Mouse (Mus musculus): Measurements from ENCODE around the gene Tmem274. TPM values are rescaled to one million over a fixed set of nuclear protein-coding genes. Genes with fewer than 3 reads are reported as not detected.

The Tmem274 gene
- polyA plus RNA-seq, 1 experiment from 2014 or later, result not detected

DNA sequence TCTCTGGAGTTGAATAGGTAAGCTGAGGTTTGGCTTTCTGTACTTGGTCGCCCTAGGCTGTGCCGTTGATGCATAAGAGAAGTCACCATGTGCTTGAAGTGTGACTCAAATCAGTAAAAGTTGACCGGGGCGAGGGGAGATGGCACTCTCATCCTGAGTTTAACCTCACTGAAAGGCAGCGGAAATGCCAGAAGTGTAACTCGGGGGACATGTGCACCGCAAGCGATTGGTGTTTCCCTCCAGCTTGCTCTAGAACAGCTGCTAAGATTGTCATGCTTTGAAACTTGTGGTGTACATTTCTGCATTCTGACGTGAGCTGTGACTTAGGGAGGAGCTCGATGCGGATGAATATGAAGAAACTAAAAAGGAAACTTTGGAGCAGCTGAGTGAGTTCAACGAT is 10.6 kb downstream of the Tmem274 start:
- no peaks in the 10 kb centered on the region for H3K9me3 ChIP-seq (ENCODE audit: control insufficient read depth, low read length)
- no peak for ATAC-seq (ENCODE audit: low read depth)
- no peak overlapping the region for H3K4me3 ChIP-seq (ENCODE audit: low read depth, low read length)
- no peaks in the 10 kb centered on the region; the same call in 1 of the 2 replicates for H3K27me3 ChIP-seq (ENCODE audit: control insufficient read depth, insufficient read depth, low read length)
- H3K9ac ChIP-seq (replicated peaks; ENCODE audit: low read depth, low read length), result no peak overlapping the region
- H3K36me3 ChIP-seq (ENCODE audit: control insufficient read depth, insufficient read depth, low read length), result peaks cover 36% of the 10 kb centered on the region
- no peak overlapping the region for H3K27ac ChIP-seq (ENCODE audit: low read depth, low read length)
- no peak overlapping the region for H3K4me2 ChIP-seq (ENCODE audit: low read depth, low read length)
- WGBS, result 96% methylated on average over 12 of the region's 12 CpGs
- peaks cover 9% of the 10 kb centered on the region for H3K4me1 ChIP-seq (ENCODE audit: control insufficient read depth, insufficient read depth, low read length)

GRCm38 (mm10) chr4:149489415-149490240 is 12.4 kb downstream of the Tmem274 start:
- Histone ChIP-seq H3K9me3 (ENCODE audit: control insufficient read depth, low read length) (no peaks in the 10 kb centered on the region), H3K36me3 (ENCODE audit: control insufficient read depth, insufficient read depth, low read length) (peaks cover 51% of the 10 kb centered on the region), H3K4me2 (ENCODE audit: low read depth, low read length) (no peak overlapping the region), H3K4me3 (ENCODE audit: low read depth, low read length) (no peak overlapping the region), H3K9ac (replicated peaks; ENCODE audit: low read depth, low read length) (no peak overlapping the region), H3K27ac (ENCODE audit: low read depth, low read length) (no peak overlapping the region), H3K27me3 (ENCODE audit: control insufficient read depth, insufficient read depth, low read length) (no peaks in the 10 kb centered on the region; the same call in 1 of the 2 replicates), H3K4me1 (ENCODE audit: control insufficient read depth, insufficient read depth, low read length) (peaks cover 6% of the 10 kb centered on the region)
- no peak for ATAC-seq (ENCODE audit: low read depth)
- WGBS, result 97% methylated on average over 14 of the region's 14 CpGs

- Histone ChIP-seq H3K9me3 (ENCODE audit: control insufficient read depth, low read length) (no peaks in the 10 kb centered on the region), H3K4me1 (ENCODE audit: control insufficient read depth, insufficient read depth, low read length) (0 out of 2 replicates have a peak, but pooled peaks cover 2% of the 10 kb centered on the region), H3K27ac (ENCODE audit: low read depth, low read length) (no peak overlapping the region), H3K36me3 (ENCODE audit: control insufficient read depth, insufficient read depth, low read length) (peaks cover 57% of the 10 kb centered on the region), H3K4me3 (ENCODE audit: low read depth, low read length) (no peak overlapping the region), H3K9ac (replicated peaks; ENCODE audit: low read depth, low read length) (no peak overlapping the region), H3K4me2 (ENCODE audit: low read depth, low read length) (no peak overlapping the region), H3K27me3 (ENCODE audit: control insufficient read depth, insufficient read depth, low read length) (no peaks in the 10 kb centered on the region)
- no peak for ATAC-seq (ENCODE audit: low read depth)
- 98% methylated on average over 3 of the region's 3 CpGs for WGBS
These were observed 14.0 kb downstream of the Tmem274 start for GRCm38 (mm10) chr4:149491151-149491550.

DNA sequence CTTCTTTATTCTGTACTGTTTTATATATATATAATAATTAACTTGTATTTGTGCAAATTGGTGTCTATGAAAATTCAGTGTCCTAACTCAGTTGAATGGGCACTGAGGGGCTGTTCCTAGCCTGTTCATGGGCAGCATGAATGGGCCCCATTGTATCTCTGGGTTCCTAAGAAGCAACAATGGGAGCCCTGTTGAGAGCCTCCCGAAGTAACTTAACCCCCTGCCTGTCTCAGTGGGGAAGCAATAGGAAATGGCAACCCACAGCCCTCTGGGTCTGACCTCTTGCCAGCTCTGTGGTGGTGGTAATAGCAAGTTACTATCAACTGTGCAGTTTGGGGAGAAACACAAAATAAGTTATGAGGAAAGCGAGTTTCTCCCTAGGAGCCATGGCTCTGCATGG is 19.4 kb downstream of the Tmem274 start:
- WGBS, result 5% methylated on average over 2 of the region's 2 CpGs
- peaks cover 39% of the 10 kb centered on the region for H3K36me3 ChIP-seq (ENCODE audit: control insufficient read depth, insufficient read depth, low read length)
- ATAC-seq (ENCODE audit: low read depth), result peak; percentile 58; the same call in 1 of the 2 replicates

DNA sequence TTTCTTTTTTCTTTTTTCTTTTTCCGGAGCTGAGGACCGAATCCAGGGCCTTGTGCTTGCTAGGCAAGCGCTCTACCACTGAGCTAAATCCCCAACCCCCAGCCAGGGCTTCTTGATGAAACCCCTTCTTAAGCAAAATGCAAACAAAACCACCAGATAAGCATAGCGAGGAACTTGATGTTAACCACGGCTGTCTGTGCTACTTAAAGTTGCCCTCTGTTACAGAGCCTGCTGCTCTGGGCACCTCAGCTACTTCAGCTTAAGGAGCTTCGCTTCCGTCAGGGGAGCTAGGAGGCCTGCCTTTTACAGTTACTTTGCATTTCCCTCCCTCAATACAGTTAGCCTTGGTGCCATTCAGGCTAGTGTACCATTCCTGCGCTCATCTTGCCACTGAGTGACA is 21.7 kb downstream of the Tmem274 start:
- H3K9ac ChIP-seq (replicated peaks; ENCODE audit: low read depth, low read length), result no peak overlapping the region
- H3K36me3 ChIP-seq (ENCODE audit: control insufficient read depth, insufficient read depth, low read length), result peaks cover 30% of the 10 kb centered on the region

More for the DNA sequence above, 19.4 kb downstream of the Tmem274 start:
- Histone ChIP-seq H3K27me3 (ENCODE audit: control insufficient read depth, insufficient read depth, low read length) (no peaks in the 10 kb centered on the region), H3K9me3 (ENCODE audit: control insufficient read depth, low read length) (no peaks in the 10 kb centered on the region), H3K4me2 (ENCODE audit: low read depth, low read length) (no peak overlapping the region), H3K4me1 (ENCODE audit: control insufficient read depth, insufficient read depth, low read length) (no peaks in the 10 kb centered on the region), H3K9ac (replicated peaks; ENCODE audit: low read depth, low read length) (no peak overlapping the region), H3K4me3 (ENCODE audit: low read depth, low read length) (no peak overlapping the region), H3K27ac (ENCODE audit: low read depth, low read length) (peak overlapping the region; percentile 46; the same call in 1 of the 2 replicates)

GRCm38 (mm10) chr4:149499790-149500189 is 22.6 kb downstream of the Tmem274 start:
- WGBS, result 76% methylated on average over 5 of the region's 5 CpGs
- no peak overlapping the region for H3K4me3 ChIP-seq (ENCODE audit: low read depth, low read length)
- H3K9me3 ChIP-seq (ENCODE audit: control insufficient read depth, low read length), result no peaks in the 10 kb centered on the region
- no peak overlapping the region for H3K27ac ChIP-seq (ENCODE audit: low read depth, low read length)
- ATAC-seq (ENCODE audit: low read depth), result no peak
- no peaks in the 10 kb centered on the region for H3K4me1 ChIP-seq (ENCODE audit: control insufficient read depth, insufficient read depth, low read length)
- no peak overlapping the region for H3K9ac ChIP-seq (replicated peaks; ENCODE audit: low read depth, low read length)
- H3K27me3 ChIP-seq (ENCODE audit: control insufficient read depth, insufficient read depth, low read length), result no peaks in the 10 kb centered on the region
- no peak overlapping the region for H3K4me2 ChIP-seq (ENCODE audit: low read depth, low read length)
- H3K36me3 ChIP-seq (ENCODE audit: control insufficient read depth, insufficient read depth, low read length), result peaks cover 22% of the 10 kb centered on the region

More for the DNA sequence above, 21.7 kb downstream of the Tmem274 start:
- H3K27ac ChIP-seq (ENCODE audit: low read depth, low read length), result no peak overlapping the region
- ATAC-seq (ENCODE audit: low read depth), result no peak
- H3K4me1 ChIP-seq (ENCODE audit: control insufficient read depth, insufficient read depth, low read length), result no peaks in the 10 kb centered on the region
- H3K4me2 ChIP-seq (ENCODE audit: low read depth, low read length), result no peak overlapping the region
- no peaks in the 10 kb centered on the region for H3K9me3 ChIP-seq (ENCODE audit: control insufficient read depth, low read length)
- no peaks in the 10 kb centered on the region for H3K27me3 ChIP-seq (ENCODE audit: control insufficient read depth, insufficient read depth, low read length)
- H3K4me3 ChIP-seq (ENCODE audit: low read depth, low read length), result no peak overlapping the region
- WGBS, result 91% methylated on average over 8 of the region's 8 CpGs

DNA sequence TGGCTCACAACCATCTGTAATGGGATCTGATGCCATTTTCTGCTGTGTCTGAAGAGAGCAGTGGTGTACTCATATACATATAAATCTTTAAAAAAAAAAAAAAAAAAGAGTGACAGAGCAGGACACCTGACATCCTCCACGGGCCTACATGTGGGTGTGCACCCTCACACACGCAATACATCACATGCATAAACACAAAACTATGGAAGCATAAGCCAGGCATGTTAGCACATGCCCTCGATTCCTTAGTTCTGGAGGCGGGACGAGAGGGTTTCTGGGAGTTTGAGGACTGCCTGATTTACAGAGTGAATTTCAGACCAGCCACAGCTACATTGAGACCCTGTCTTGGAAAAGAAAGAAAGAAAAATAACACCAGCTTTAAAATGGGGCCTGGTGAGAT is 27.2 kb downstream of the Tmem274 start:
- Histone ChIP-seq H3K9ac (replicated peaks; ENCODE audit: low read depth, low read length) (no peak overlapping the region), H3K27ac (ENCODE audit: low read depth, low read length) (no peak overlapping the region), H3K4me3 (ENCODE audit: low read depth, low read length) (no peak overlapping the region), H3K9me3 (ENCODE audit: control insufficient read depth, low read length) (no peaks in the 10 kb centered on the region), H3K36me3 (ENCODE audit: control insufficient read depth, insufficient read depth, low read length) (peaks cover 8% of the 10 kb centered on the region; the same call in 1 of the 2 replicates), H3K4me1 (ENCODE audit: control insufficient read depth, insufficient read depth, low read length) (no peaks in the 10 kb centered on the region), H3K27me3 (ENCODE audit: control insufficient read depth, insufficient read depth, low read length) (no peaks in the 10 kb centered on the region), H3K4me2 (ENCODE audit: low read depth, low read length) (no peak overlapping the region)
- 79% methylated on average over 5 of the region's 5 CpGs for WGBS
- ATAC-seq (ENCODE audit: low read depth), result no peak

DNA sequence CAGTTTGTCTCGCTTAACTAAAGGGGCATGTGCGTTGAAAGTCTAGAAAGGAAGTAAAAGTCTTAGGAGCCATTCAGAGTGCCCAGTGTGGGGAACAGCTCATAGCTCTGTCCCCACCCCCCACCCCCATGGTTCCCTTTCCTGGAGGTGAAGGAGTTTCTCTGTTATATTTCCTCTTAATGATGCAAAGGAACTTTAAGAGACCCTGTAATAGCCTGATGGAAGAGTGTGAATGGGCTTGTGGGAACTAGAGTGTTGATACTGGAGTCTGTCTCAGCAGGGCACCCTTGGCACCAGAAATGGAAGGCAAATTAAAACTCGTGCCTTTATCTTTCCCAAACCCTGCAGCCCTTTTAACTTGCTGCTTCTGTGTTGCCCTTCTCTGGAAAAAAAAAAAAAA is 27.7 kb downstream of the Tmem274 start:
- Histone ChIP-seq H3K9me3 (ENCODE audit: control insufficient read depth, low read length) (no peaks in the 10 kb centered on the region), H3K27me3 (ENCODE audit: control insufficient read depth, insufficient read depth, low read length) (no peaks in the 10 kb centered on the region), H3K4me3 (ENCODE audit: low read depth, low read length) (no peak overlapping the region), H3K36me3 (ENCODE audit: control insufficient read depth, insufficient read depth, low read length) (peaks cover 5% of the 10 kb centered on the region; the same call in 1 of the 2 replicates), H3K9ac (replicated peaks; ENCODE audit: low read depth, low read length) (no peak overlapping the region), H3K27ac (ENCODE audit: low read depth, low read length) (no peak overlapping the region), H3K4me1 (ENCODE audit: control insufficient read depth, insufficient read depth, low read length) (no peaks in the 10 kb centered on the region), H3K4me2 (ENCODE audit: low read depth, low read length) (no peak overlapping the region)
- WGBS, result 20% methylated on average over 3 of the region's 3 CpGs
- ATAC-seq (ENCODE audit: low read depth), result no peak

GRCm38 (mm10) chr4:149505261-149505967 is 28.2 kb downstream of the Tmem274 start:
- H3K4me2 ChIP-seq (ENCODE audit: low read depth, low read length), result no peak overlapping the region
- WGBS, result 53% methylated on average over 14 of the region's 15 CpGs
- H3K36me3 ChIP-seq (ENCODE audit: control insufficient read depth, insufficient read depth, low read length), result no peaks in the 10 kb centered on the region
- no peak overlapping the region for H3K27ac ChIP-seq (ENCODE audit: low read depth, low read length)
- H3K27me3 ChIP-seq (ENCODE audit: control insufficient read depth, insufficient read depth, low read length), result no peaks in the 10 kb centered on the region
- H3K9me3 ChIP-seq (ENCODE audit: control insufficient read depth, low read length), result no peaks in the 10 kb centered on the region
- H3K9ac ChIP-seq (replicated peaks; ENCODE audit: low read depth, low read length), result no peak overlapping the region
- no peak for ATAC-seq (ENCODE audit: low read depth)
- H3K4me1 ChIP-seq (ENCODE audit: control insufficient read depth, insufficient read depth, low read length), result no peaks in the 10 kb centered on the region
- H3K4me3 ChIP-seq (ENCODE audit: low read depth, low read length), result no peak overlapping the region

Data from neural tube, embryonic 14.5 days (tissue).